In genomic region chr19:24030511-24030870, GRCm38 (mm10) we compare ENCODE assay signal across 8 mouse cellular contexts. TPM values are rescaled to one million over a fixed set of nuclear protein-coding genes. Genes with fewer than 3 reads are reported as not detected.
DNase-seq lines count a peak whose midpoint lies in the region; ATAC-seq and TF ChIP-seq lines count a peak whose summit lies in the region.

No protein-coding gene starts in this region.

- H3K4me1 ChIP-seq in heart, adult 2 months (ENCODE audit: control insufficient read depth, insufficient read depth, low read length): peaks cover 9% of the 10 kb centered on the region
- peaks cover 7% of the 10 kb centered on the region for H3K4me1 ChIP-seq in kidney, postnatal 0 days (replicated peaks; ENCODE audit: insufficient read depth, low read length)
- H3K4me1 ChIP-seq in lung, postnatal 0 days (ENCODE audit: insufficient read depth, low read depth, low read length): 0 out of 2 replicates have a peak, but pooled peaks cover 3% of the 10 kb centered on the region

- H3K9me3 ChIP-seq in kidney, postnatal 0 days (replicated peaks; ENCODE audit: low read length): no peaks in the 10 kb centered on the region
- H3K9me3 ChIP-seq in lung, postnatal 0 days (ENCODE audit: low read length): no peaks in the 10 kb centered on the region

- DNase-seq in layer of hippocampus, adult 2 months (ENCODE audit: low spot score in 2 of 2): peak in 1 of 2 experiments; percentile 29
- DNase-seq in layer of hippocampus, adult 9-11 months: no peak
- peak; percentile 18 for DNase-seq in cerebellum, adult 9-11 months
- DNase-seq in heart, adult 2 months: peak in 1 of 2 experiments; percentile 68
- no peak for DNase-seq in kidney, postnatal 0 days (ENCODE audit: low spot score)
- DNase-seq in lung, postnatal 0 days (ENCODE audit: low spot score): no peak
- peak; percentile 28 for DNase-seq in right cerebral cortex, postnatal 4 days
- DNase-seq in spleen, postnatal 14 days (ENCODE audit: low spot score in 2 of 2): no peak

- intact Hi-C loops in heart, adult 2 months (cut with DNase I): loop anchor here (2.0 to 5.0 kb wide), 3 partner anchors 18 to 273 kb away; partner anchors contain the start of gene Apba1

- H3K27ac ChIP-seq in layer of hippocampus, adult 2 months: peak overlapping the region; percentile 73
- H3K27ac ChIP-seq in heart, adult 2 months: peak overlapping the region; percentile 89
- H3K27ac ChIP-seq in kidney, postnatal 0 days: no peak overlapping the region; the same call in 1 of the 2 replicates
- peak overlapping the region; percentile 88 for H3K27ac ChIP-seq in lung, postnatal 0 days (ENCODE audit: low read length)

- H3K79me2 ChIP-seq in heart, adult 2 months (replicated peaks; ENCODE audit: control insufficient read depth, insufficient read depth, low read length): no peaks in the 10 kb centered on the region

- peak overlapping the region; percentile 77 for H3K9ac ChIP-seq in heart, adult 2 months (ENCODE audit: low read depth, low read length)
- H3K9ac ChIP-seq in kidney, postnatal 0 days (ENCODE audit: low read depth, low read length): peak overlapping the region; percentile 74
- H3K9ac ChIP-seq in lung, postnatal 0 days (replicated peaks; ENCODE audit: low read depth): peak overlapping the region; percentile 75

- no peaks in the 10 kb centered on the region for H3K27me3 ChIP-seq in heart, adult 2 months (ENCODE audit: control insufficient read depth, insufficient read depth, low read length)
- H3K27me3 ChIP-seq in kidney, postnatal 0 days (ENCODE audit: insufficient read depth, low read length): no peaks in the 10 kb centered on the region
- no peaks in the 10 kb centered on the region for H3K27me3 ChIP-seq in lung, postnatal 0 days (replicated peaks; ENCODE audit: insufficient read depth, low read length)

- 14% methylated on average over 49 of the region's 49 CpGs for WGBS in heart, adult 2 months
- WGBS in kidney, postnatal 0 days: under 1% methylated on average over 22 of the region's 49 CpGs
- WGBS in lung, postnatal 0 days: 0% methylated on average over 14 of the region's 49 CpGs

- peak overlapping the region; percentile 82 for H3K4me2 ChIP-seq in kidney, postnatal 0 days (ENCODE audit: low read length)
- peak overlapping the region; percentile 89 for H3K4me2 ChIP-seq in lung, postnatal 0 days (replicated peaks; ENCODE audit: low read depth, low read length)

- peak; percentile 26 for TF ChIP-seq CTCF in layer of hippocampus, adult 2 months (conservative IDR thresholded peaks at IDR 0.05)
- TF ChIP-seq CTCF in heart, adult 2 months (IDR thresholded peaks at IDR 0.05): no peak
- 0 out of 2 replicates have a peak, but pooled peaks have one; percentile 2 for TF ChIP-seq CTCF in kidney, postnatal 0 days (IDR thresholded peaks at IDR 0.05; ENCODE audit: low read depth)
- TF ChIP-seq CTCF in lung, postnatal 0 days (IDR thresholded peaks at IDR 0.05): peak; percentile 27; the same call in 1 of the 2 replicates

- ATAC-seq in kidney, postnatal 0 days (replicated peaks; ENCODE audit: low FRiP score, low read depth): peak; percentile 35
- ATAC-seq in lung, postnatal 0 days: peak; percentile 65

- no peak for TF ChIP-seq EP300 in heart, adult 2 months (IDR thresholded peaks at IDR 0.05; ENCODE audit: insufficient read depth, low read depth, low read length)
- TF ChIP-seq EP300 in lung, postnatal 0 days (IDR thresholded peaks at IDR 0.05): no peak

- peak overlapping the region; percentile 68 for H3K4me3 ChIP-seq in layer of hippocampus, adult 2 months
- peak overlapping the region; percentile 87 for H3K4me3 ChIP-seq in heart, adult 2 months
- H3K4me3 ChIP-seq in kidney, postnatal 0 days (replicated peaks; ENCODE audit: low read depth, low read length): peak overlapping the region; percentile 49
- H3K4me3 ChIP-seq in lung, postnatal 0 days (ENCODE audit: low read depth, low read length): peak overlapping the region; percentile 69

- TF ChIP-seq POLR2A in heart, adult 2 months (IDR thresholded peaks at IDR 0.05; ENCODE audit: insufficient read depth, low read depth, low read length): no peak

- H3K36me3 ChIP-seq in heart, adult 2 months (ENCODE audit: control insufficient read depth, insufficient read depth, low read length): peaks cover 7% of the 10 kb centered on the region
- H3K36me3 ChIP-seq in kidney, postnatal 0 days (ENCODE audit: insufficient read depth, low read length): no peaks in the 10 kb centered on the region
- H3K36me3 ChIP-seq in lung, postnatal 0 days (ENCODE audit: insufficient read depth, low read length): no peaks in the 10 kb centered on the region

RNA-seq across cellular contexts. Expression of gene Fam189a2, which starts 0.3 kb away (rescaled TPM):
- total RNA-seq in layer of hippocampus, adult 2 months (2021): 1 to 10 TPM; 7.9 to 8.6 TPM
- 10 to 100 TPM; 51.2 to 55.1 TPM for total RNA-seq in heart, adult 2 months (2021)
- 52.0 and 73.9 TPM in 2 replicates for polyA plus RNA-seq in heart, adult 2 months (2012; rRNA removed)
- 1.1 and 1.6 TPM in 2 replicates for polyA plus RNA-seq in kidney, postnatal 0 days (2015; fragmentation: Nextera tagmentation; extraction: Ambion mirVana)
- polyA plus RNA-seq in lung, postnatal 0 days (2015; fragmentation: Nextera tagmentation; extraction: Ambion mirVana): 22.6 and 26.2 TPM in 2 replicates

Comparison
In these comparisons a context has a peak if more than half of its experiments do, and no peak if none do; other contexts are left out.
1. DNase-seq: peak in cerebellum, adult 9-11 months (single experiment) and right cerebral cortex, postnatal 4 days (single experiment); none in layer of hippocampus, adult 9-11 months (single experiment), kidney, postnatal 0 days (single experiment), lung, postnatal 0 days (single experiment) and spleen, postnatal 14 days (0 of 2).
2. Peak in every context shown above with its lines, with median percentiles within 50 percentile points of each other: H3K4me3 ChIP-seq and H3K9ac ChIP-seq.